Mouse (Mus musculus) MEL (cell line): Measurements from ENCODE around the gene Adgra1.

ENCODE experiments used
- CTCF ChIP-seq, 3 experiments: IDR thresholded peaks in 2 of 3; conservative IDR thresholded peaks in 1 of 3; 2 replicates each; pipeline ENCODE4 v1.5.1; 2011 to 2012; ENCODE audit warnings: low read length in 3 of 3, low read depth in 2 of 3, mild to moderate bottlenecking in 2 of 3, improper control_type of control experiment in 1 of 3, inconsistent platforms in 1 of 3, mixed read lengths in 1 of 3, moderate library complexity in 1 of 3; ENCODE audit not compliant: control insufficient read depth in 1 of 3, insufficient read depth in 1 of 3, poor library complexity in 1 of 3, severe bottlenecking in 1 of 3
- EP300 ChIP-seq, 2 experiments: IDR thresholded peaks; 2 replicates each; pipeline ENCODE4 v1.6.1; 2011; ENCODE audit warnings: improper control_type of control experiment in 2 of 2, low read length in 2 of 2, low read depth in 1 of 2, mild to moderate bottlenecking in 1 of 2
- GATA1 ChIP-seq: IDR thresholded peaks from 2 replicates; pipeline ENCODE4 v1.6.1; 2011; ENCODE audit warnings: low read depth, low read length, improper control_type of control experiment
- HCFC1 ChIP-seq: IDR thresholded peaks from 2 replicates; pipeline ENCODE4 v1.6.1; 2012; ENCODE audit warnings: low read depth, mild to moderate bottlenecking, inconsistent platforms, low read length, improper control_type of control experiment, moderate library complexity
- MAFK ChIP-seq: IDR thresholded peaks from 2 replicates; pipeline ENCODE4 v1.6.1; 2011; ENCODE audit warnings: low read depth, mild to moderate bottlenecking, low read length, improper control_type of control experiment, borderline replicate concordance
- NRF1 ChIP-seq: IDR thresholded peaks from 2 replicates; pipeline ENCODE4 v1.6.1; 2014; ENCODE audit warnings: low read depth, mild to moderate bottlenecking, inconsistent platforms, low read length, improper control_type of control experiment, moderate library complexity; ENCODE audit not compliant: poor library complexity, insufficient read depth, severe bottlenecking
- POLR2A ChIP-seq, 2 experiments: IDR thresholded peaks; 2 replicates each; pipeline ENCODE4 v1.6.1; 2011 to 2012; ENCODE audit warnings: low read length in 2 of 2, mild to moderate bottlenecking in 2 of 2, control low read depth in 1 of 2, improper control_type of control experiment in 1 of 2, low read depth in 1 of 2, moderate library complexity in 1 of 2; ENCODE audit not compliant: control insufficient read depth in 1 of 2, insufficient read depth in 1 of 2, poor library complexity in 1 of 2
- POLR2AphosphoS2 ChIP-seq: IDR thresholded peaks from 2 replicates; pipeline ENCODE4 v1.6.1; 2011; ENCODE audit warnings: low read length, improper control_type of control experiment
- POLR2AphosphoS5 ChIP-seq: IDR thresholded peaks from 2 replicates; pipeline ENCODE4 v1.6.1; 2012; ENCODE audit warnings: low read depth, borderline replicate concordance, mild to moderate bottlenecking, inconsistent platforms, low read length, moderate library complexity, mixed read lengths
- TAL1 ChIP-seq: IDR thresholded peaks from 2 replicates; pipeline ENCODE4 v1.6.1; 2012; ENCODE audit warnings: mild to moderate bottlenecking, inconsistent platforms, low read length, moderate library complexity, mixed read lengths
- USF1 ChIP-seq: IDR thresholded peaks from 2 replicates; pipeline ENCODE4 v1.6.1; 2014; ENCODE audit warnings: low read depth, mild to moderate bottlenecking, inconsistent platforms, low read length, improper control_type of control experiment, moderate library complexity

DNA sequence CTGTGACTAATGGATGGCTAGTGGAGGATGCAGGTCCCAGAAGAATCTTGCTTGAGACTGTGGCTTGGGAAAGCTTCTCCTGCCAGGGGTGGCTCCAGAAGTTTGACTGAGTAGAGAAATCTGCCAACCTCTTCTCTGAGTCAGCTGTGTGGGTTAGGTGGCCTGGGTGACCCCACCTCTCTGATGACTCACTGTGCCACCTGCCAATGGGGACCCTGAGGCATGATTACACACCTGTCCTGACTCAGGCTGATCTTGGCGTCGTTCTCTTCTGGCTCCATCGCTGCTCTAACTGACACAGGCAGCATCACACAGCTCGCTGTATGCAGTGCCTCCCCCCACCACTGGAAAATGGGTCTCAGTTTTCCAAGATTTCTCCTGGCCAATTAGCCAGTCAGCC lies 44.3 kb upstream of the Adgra1 start:
- TF ChIP-seq GATA1 (no peak), NRF1 (no peak), MAFK (no peak), CTCF (IDR thresholded peaks at IDR 0.05 in 2 of 3, conservative IDR thresholded peaks at IDR 0.05 in 1 of 3; ENCODE audit: control insufficient read depth in 1 of 3, insufficient read depth in 1 of 3, low read depth in 2 of 3, low read length in 3 of 3, poor library complexity in 1 of 3, severe bottlenecking in 1 of 3) (no peak), POLR2AphosphoS2 (no peak), POLR2A (IDR thresholded peaks at IDR 0.05; ENCODE audit: control insufficient read depth in 1 of 2, insufficient read depth in 1 of 2, low read depth in 1 of 2, low read length in 2 of 2, poor library complexity in 1 of 2) (no peak), HCFC1 (no peak), POLR2AphosphoS5 (no peak), EP300 (IDR thresholded peaks at IDR 0.05; ENCODE audit: low read depth in 1 of 2, low read length in 2 of 2) (no peak), USF1 (no peak), TAL1 (no peak)
